Mouse (Mus musculus) liver, postnatal 0 days (tissue): ENCODE data around the gene Man1c1.

Experiments used
- CTCF ChIP-seq: sonication (generic); IDR thresholded peaks from 2 replicates; pipeline ENCODE4 v1.5.1; 2016; ENCODE audit warnings: antibody characterized with exemption, low read depth
- EP300 ChIP-seq: IDR thresholded peaks from 2 replicates; pipeline ENCODE4 v1.6.1; 2016; ENCODE audit warnings: antibody characterized with exemption, low read depth, mild to moderate bottlenecking

GRCm38 (mm10) chr4:134702981-134703834 is 882 bp downstream of the Man1c1 start:
- TF ChIP-seq CTCF (no peak), EP300 (no peak)
